Mouse (Mus musculus) olfactory bulb, adult 2 months (tissue): ENCODE data around the gene Dusp13. TPM values are rescaled to one million over a fixed set of nuclear protein-coding genes. Genes with fewer than 3 reads are reported as not detected.

Source experiments
- H3K27ac ChIP-seq: fragments of 200-500 bp; 2 replicates; pipeline ENCODE4 v1.5.1; 2012; ENCODE audit warnings: low read depth, low read length; ENCODE audit not compliant: insufficient read depth
- H3K4me1 ChIP-seq: fragments of 200-500 bp; 2 replicates; pipeline ENCODE4 v1.6.1; 2012; ENCODE audit warnings: low read length; ENCODE audit not compliant: control insufficient read depth, insufficient read depth
- H3K4me3 ChIP-seq: fragments of 200-500 bp; 2 replicates; pipeline ENCODE4 v1.5.1; 2012; ENCODE audit warnings: mild to moderate bottlenecking, low read depth, low read length, moderate library complexity; ENCODE audit not compliant: insufficient read depth
- CTCF ChIP-seq: fragments of 200-500 bp; IDR thresholded peaks from 2 replicates; pipeline ENCODE4 v1.5.1; 2012; ENCODE audit warnings: low read depth, mild to moderate bottlenecking, low read length, moderate library complexity; ENCODE audit not compliant: insufficient read depth
- POLR2A ChIP-seq: fragments of 200-500 bp; IDR thresholded peaks from 2 replicates; pipeline ENCODE4 v1.6.1; 2012; ENCODE audit warnings: mild to moderate bottlenecking, low read depth, low read length, moderate library complexity; ENCODE audit not compliant: insufficient read depth
- WGBS: fragments of 180-500 bp; shearing (Covaris S2); methylation state at CpG from one replicate; pipeline ENCODE4 v1.1.7; 2018; 5-methylcytosine and 5-hydroxymethylcytosine counted together
- polyA plus RNA-seq: library from polyadenylated mRNA; stranded (reverse); fragments of >200 nt; gene quantifications from 2 replicates; pipeline ENCODE4 v1.2.4, GENCODE M21; 2012; ENCODE audit warnings: low replicate concordance; ENCODE audit not compliant: missing spikeins, insufficient read depth, insufficient read length

Dusp13 gene
- polyA plus RNA-seq, 1 experiment: not detected

- no peaks in the 10 kb centered on the region for H3K4me1 ChIP-seq
- TF ChIP-seq POLR2A (no peak), CTCF (peak; percentile 91)
- 12% methylated on average over 4 of the region's 4 CpGs for WGBS
- no peak overlapping the region for H3K4me3 ChIP-seq
- H3K27ac ChIP-seq: no peak overlapping the region
Measured at GRCm38 (mm10) chr14:21741786-21742185, 9.2 kb downstream of the Dusp13 start.

- no peaks in the 10 kb centered on the region for H3K4me1 ChIP-seq
- no peak overlapping the region for H3K27ac ChIP-seq
- TF ChIP-seq CTCF (no peak), POLR2A (no peak)
- H3K4me3 ChIP-seq: no peak overlapping the region
- 94% methylated on average over 3 of the region's 3 CpGs for WGBS
Measured at GRCm38 (mm10) chr14:21741314-21741713, 9.7 kb downstream of the Dusp13 start.

GRCm38 (mm10) chr14:21740345-21740744 lies 10.6 kb downstream of the Dusp13 start:
- no peaks in the 10 kb centered on the region for H3K4me1 ChIP-seq
- no peak overlapping the region for H3K4me3 ChIP-seq
- TF ChIP-seq CTCF (no peak), POLR2A (no peak)
- H3K27ac ChIP-seq: no peak overlapping the region
- 98% methylated on average over 7 of the region's 7 CpGs for WGBS

GRCm38 (mm10) chr14:21733131-21733905 lies 17.7 kb downstream of the Dusp13 start:
- Histone ChIP-seq H3K4me3 (no peak overlapping the region), H3K27ac (no peak overlapping the region), H3K4me1 (peaks cover 10% of the 10 kb centered on the region)
- TF ChIP-seq POLR2A: no peak
- no peak for TF ChIP-seq CTCF
- WGBS: 81% methylated on average over 15 of the region's 15 CpGs

GRCm38 (mm10) chr14:21729936-21730335 lies 21.0 kb downstream of the Dusp13 start:
- Histone ChIP-seq H3K4me3 (no peak overlapping the region), H3K27ac (no peak overlapping the region), H3K4me1 (peaks cover 10% of the 10 kb centered on the region)
- TF ChIP-seq POLR2A: no peak
- TF ChIP-seq CTCF: no peak
- 92% methylated on average over 4 of the region's 4 CpGs for WGBS

GRCm38 (mm10) chr14:21729031-21729732 lies 21.8 kb downstream of the Dusp13 start:
- Histone ChIP-seq H3K27ac (no peak overlapping the region), H3K4me3 (no peak overlapping the region), H3K4me1 (peaks cover 10% of the 10 kb centered on the region)
- TF ChIP-seq POLR2A: no peak
- TF ChIP-seq CTCF: no peak
- WGBS: 78% methylated on average over 6 of the region's 6 CpGs

GRCm38 (mm10) chr14:21722021-21722698 lies 28.8 kb downstream of the Dusp13 start:
- Histone ChIP-seq H3K27ac (no peak overlapping the region), H3K4me3 (no peak overlapping the region), H3K4me1 (no peaks in the 10 kb centered on the region; the same call in 1 of the 2 replicates)
- WGBS: 84% methylated on average over 8 of the region's 8 CpGs
- no peak for TF ChIP-seq CTCF
- TF ChIP-seq POLR2A: no peak

- H3K4me1 ChIP-seq: no peaks in the 10 kb centered on the region; the same call in 1 of the 2 replicates
- 89% methylated on average over 4 of the region's 4 CpGs for WGBS
- no peak overlapping the region for H3K4me3 ChIP-seq
- TF ChIP-seq CTCF (no peak), POLR2A (no peak)
- H3K27ac ChIP-seq: no peak overlapping the region
Measured at GRCm38 (mm10) chr14:21720430-21721205, 30.4 kb downstream of the Dusp13 start.
